Mouse (Mus musculus) Muller cell, postnatal 12 days (primary cell): ENCODE measurements at regions not wholly inside any gene's neighbourhood (a gene's known extent, or its start where the extent isn't known, plus 50 kb on each side); places are given as distances from the start of the nearest gene placed in this dataset.

ENCODE experiments used
- DNase-seq: peaks from one replicate; pipeline ENCODE4 v3.0.0-alpha.2; 2015; ENCODE audit errors: inconsistent ontology term

DNA sequence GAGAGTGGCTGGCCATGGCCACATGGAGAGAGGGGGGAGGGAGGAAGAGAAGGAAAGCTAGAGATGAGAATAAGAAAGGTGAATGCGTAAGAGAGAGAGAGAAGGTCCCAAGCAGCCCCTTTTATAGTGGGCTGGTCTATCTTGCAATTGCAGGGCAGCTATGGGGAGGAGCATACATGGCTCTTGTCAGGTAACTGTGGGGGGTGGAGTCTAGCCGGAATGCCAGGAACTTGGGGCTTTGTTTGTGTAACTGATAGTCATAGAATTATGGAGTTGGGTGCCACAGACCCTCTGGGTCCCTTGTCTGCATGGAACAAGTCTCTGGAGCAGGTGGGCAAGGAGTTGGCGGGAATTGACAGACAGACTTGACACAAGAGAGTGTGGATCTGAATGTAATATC lies 2151.8 kb downstream of the 4930444P10Rik start:
- DNase-seq = no peak

DNA sequence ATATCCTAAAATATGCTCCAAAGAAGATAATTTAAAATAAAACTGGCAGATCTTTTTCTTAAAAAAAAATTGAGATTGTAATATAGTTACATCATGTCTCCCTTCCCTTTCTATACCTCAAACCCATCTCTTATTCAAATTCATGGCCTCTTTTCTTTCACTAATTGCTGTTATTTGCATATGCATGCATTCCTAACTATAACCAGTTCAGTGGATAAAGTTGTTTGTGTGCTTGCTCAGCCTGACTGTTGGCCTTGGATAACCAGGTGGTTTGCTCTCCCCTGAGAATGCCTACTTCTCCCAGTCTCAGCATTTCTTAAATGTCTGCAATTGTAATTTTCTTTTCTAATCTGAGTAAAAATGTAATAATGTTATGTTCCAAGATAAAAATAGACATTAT lies 2154.8 kb downstream of the 4930444P10Rik start:
- no peak for DNase-seq

DNA sequence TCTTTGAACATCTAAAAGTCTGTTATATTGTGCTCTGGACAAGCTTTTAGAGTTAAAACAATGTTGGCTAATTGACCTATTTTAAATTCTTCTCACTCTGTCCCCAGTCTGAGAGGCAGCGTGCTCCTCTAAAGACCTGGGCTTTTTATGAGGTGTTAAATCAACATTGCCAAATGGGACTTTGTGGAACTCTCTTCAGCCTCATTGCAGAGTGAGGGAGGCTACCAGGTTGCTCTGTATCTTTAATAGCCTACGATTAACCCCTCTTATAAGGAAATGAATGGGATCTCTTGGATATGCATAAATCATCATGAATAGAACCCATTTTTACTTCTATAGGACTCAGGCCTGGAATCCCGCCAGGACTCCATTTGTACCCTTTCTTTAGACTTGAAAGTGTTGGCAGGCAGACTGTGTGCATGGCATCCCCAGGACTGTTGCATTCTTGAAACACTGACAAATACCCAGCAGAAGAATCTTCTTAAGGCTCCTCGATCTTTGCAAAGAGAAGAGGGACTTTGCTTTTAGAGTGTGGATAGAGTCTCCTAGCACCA lies 2157.1 kb downstream of the 4930444P10Rik start:
- DNase-seq = no peak

DNA sequence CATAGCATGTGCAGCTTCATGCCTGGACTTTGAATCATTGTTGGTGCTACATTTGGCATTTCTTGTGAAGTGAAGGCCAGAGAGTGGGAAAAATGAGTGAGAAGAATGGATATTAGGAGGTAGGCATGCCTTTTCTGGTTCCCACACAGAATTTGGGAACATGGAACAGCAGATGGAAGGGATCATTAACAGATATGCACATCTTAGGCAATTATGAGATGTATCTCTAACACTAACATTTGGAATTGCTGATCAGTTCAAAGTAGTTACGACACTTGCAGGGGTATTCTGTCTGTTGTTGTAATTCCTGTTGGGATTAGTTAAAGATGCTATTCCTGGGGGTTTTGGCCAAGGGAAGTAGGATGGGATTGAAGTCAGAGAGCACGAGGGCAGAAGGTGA lies 2164.4 kb downstream of the 4930444P10Rik start:
- DNase-seq = no peak

DNA sequence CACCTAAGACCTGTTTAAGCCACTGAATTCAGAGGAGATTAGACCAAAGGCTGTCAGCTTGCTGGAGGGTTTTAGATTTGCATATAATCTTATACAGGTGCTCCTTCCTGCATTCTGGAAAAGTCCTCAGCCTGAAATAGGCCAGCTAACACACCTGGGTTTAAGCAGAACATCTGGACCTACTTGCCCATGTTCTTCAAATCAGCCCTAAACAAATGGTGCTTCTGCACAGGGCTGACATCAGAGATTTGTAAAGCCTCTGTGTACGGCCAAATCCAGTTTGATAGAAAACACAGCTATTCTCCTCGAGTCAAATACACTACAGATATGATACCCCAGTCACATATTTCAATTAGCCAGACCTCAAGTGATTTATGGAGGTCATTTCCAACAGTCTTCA lies 2165.2 kb downstream of the 4930444P10Rik start:
- no peak for DNase-seq

DNA sequence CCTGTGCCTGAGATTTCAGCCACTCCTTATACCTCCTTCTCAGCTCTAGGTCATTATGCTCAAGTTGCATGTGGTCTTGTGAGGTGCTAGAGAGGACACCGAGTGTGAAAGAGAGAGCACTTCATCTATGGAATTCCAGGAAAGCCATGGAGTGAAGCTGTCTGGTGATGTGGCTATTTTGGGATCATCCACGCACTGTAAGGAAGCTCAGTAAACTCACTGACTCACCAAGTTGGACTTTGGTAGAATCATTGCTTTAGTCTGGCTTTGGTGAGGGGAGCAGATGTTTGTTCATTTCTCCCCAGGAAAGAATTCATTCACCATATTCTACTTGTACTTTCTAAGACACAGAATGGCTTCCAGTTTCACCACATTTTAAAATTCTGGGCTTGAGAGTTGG lies 2167.1 kb downstream of the 4930444P10Rik start:
- peak; percentile 18 for DNase-seq

DNA sequence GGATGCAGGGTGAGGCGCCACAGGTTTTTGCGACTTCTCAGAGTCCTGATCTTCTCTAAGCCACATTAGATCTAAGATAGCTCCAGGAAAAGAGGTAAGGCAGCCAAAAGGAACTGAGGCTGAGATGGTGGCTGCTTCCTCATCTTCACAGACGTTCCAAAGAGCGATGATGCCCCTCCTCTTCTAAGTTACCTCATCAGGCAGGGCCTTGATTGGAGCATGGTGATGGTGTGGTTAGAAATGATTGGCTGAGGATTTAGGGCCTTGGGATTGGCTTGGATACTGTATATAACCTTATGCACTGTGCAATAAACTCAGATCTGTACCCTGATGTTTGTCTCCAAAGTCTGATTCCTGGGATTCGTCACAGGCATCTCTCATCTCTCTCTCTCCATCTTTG lies 2177.9 kb downstream of the 4930444P10Rik start:
- no peak for DNase-seq

DNA sequence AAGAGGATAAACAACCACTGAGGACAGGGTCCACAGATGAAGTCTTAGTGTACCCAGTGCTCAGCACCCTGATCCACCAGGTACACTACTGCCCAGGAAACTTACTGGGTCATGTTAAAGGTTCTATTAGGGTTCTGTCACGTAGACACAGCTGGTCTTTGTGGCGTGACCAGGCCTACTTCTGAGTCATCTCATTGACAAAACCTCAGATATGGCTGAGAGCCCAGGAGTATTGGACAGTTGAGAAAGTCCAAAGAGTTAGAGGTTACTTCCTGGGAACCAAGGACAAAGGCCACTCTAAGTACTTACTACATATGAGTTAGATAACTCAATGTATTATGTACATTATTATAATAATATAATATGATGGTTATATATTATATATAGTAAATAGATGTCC lies 2214.0 kb downstream of the 4930444P10Rik start:
- peak; percentile 60 for DNase-seq

DNA sequence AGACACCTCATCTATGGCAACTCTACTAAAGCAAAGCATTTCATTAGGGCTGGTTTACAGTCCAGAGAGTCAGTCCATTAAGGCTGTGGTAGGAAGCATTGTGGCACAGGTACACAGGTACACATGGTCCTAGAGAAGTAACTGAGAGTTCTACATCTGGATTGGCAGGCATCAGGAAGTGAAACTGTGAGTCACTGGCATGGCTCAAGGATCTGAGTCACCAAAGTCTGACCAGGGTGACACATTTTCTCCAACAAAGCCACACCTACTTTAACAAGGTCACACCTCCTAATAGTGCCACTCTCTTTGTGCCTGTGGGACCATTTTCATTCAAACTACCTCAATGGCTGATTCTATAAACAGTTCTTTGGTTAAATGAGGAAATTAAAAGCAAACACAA lies 2219.2 kb downstream of the 4930444P10Rik start:
- DNase-seq = peak; percentile 24

DNA sequence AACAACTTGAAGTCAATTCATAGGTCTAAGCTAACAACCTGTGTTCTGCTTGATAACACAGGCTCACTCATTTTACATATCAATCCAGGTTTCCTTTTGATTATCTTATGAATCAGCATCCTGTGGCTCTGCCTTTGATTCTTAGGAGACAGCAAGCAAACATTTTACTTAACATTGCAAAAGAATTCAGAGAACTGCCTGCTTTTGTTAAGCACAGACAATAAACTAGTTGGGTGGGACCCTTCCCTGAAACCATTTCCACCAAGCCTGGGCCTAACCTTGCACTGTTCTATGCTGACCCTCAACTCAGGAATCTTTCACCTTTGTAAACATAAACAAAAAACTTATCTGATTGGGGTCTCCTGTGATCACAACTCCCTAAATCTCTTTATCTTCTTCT lies 2220.6 kb downstream of the 4930444P10Rik start:
- DNase-seq = no peak

DNA sequence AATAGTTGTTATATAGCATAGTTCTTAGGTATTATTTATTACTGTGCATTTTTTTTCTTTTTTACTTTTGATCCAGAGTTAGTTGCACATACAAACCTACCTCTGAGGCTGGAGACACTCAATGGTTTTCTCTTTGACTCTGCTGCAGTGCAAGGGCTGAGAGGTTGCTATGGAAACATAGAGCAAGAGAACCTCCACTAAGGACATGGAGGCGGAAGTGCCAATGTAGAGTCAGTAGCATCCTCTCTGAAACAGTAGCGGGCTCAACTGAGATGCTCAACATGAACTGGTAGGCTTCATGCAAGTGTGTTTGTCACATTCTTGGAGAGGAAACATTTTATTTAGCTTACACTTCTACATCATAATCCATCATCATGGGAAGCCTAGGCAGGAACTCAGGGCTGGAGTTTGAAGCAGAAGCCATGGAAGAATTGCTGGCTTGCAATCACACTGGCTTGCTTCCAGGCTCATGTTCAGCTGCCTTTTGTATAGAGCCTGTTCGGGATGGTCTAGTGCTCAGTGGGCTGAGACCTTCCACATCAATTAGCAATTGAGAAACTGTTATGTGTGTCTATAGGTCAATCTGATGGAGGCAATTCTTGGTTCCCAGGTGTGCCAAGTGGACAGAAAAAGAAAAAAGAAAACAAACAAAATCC lies 2222.4 kb downstream of the 4930444P10Rik start:
- DNase-seq = peak; percentile 11

DNA sequence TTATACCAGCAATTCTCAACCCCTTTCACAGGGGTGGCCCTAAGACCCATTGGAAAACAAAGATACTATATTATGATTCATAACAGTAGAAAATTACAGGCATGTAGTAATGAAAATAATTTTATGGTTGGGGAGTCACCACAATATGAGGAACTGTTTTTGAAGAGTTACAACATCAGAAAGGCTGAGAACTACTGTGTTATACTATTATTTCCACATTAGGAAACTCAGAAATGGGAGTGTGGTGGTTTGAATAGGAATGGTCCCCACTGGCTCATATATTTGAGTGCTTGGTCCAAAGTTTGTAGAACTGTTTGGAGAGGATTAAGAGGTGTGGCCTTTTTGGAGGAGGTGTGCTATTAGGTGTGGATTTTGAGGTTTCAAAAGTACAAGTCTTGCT lies 2227.4 kb downstream of the 4930444P10Rik start:
- DNase-seq = no peak

DNA sequence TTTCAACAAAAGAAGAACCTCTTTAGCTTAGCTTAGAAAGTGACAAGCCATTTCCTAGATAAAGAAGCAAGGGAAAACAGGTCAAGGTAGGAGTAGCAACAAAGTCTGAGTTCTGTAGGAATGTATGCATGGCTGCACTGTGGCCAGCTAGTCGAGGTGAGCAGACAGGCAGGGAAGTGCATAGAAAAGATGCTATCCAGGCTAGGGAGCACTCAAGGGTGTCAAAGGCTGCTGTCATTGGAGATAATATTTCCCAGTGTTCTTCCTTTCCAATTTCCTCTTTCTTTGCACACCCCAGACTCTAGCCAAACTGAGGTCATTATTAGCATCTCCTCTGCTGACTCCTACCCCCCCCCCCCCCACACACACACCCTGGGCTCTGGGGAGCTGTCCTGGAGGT lies 2229.4 kb downstream of the 4930444P10Rik start:
- DNase-seq = no peak

DNA sequence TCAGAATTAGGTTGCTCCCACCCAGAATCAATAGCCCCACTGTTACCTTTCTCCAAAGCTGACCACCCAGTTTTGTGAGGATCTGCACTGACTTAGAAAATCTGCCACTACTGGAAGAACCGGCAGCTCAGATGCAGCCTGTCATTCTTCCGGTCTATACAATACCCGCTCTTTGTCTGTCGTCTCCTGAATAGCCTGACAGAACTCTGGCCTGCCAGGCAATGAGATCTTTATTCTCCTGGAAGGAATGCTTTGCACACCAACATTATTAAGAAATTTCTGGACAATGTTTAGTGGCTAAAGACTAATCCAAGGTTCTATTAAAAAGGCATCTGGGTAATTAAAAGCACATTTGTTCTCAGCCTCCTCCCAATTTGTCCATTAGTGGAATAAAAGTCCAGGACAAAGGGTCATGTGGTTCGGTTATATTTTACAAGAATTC lies 2232.0 kb downstream of the 4930444P10Rik start:
- DNase-seq = peak; percentile 42

DNA sequence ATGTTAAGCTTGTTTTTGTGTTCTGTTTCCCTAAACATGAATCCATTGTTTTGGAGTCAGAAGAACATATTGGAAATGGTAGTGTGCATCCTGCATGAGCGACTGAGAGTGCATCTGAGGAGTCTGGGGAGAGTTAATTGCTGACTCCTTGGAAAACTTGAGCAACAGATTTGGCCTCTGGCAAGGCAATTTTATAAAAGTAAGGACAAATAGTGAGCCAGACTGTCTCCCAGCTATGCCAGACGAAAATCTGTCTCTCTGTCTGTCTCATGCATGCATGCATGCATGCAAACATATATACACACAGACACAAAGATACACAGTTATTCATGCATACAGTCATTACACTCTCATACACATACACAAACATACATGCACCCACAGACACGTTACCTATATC lies 2232.7 kb downstream of the 4930444P10Rik start:
- DNase-seq = no peak

DNA sequence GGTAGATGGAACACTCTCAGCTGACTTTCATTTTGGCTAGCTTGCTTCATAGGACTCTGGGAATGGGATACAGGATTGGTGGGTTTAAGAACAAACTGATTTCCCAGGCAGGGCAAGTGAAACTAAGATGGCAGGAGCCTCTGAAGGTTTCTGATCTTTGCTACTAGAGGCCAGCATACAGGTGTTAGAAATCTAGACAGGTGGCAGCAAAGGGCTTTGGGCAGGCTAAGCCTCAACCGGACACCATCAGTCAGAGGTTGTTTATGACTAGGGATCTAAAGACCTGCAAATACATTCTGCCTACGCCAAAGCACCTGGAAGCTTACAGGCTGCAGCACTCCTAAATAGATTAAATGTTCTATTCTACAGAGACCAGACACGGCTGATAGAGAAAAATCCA lies 2233.4 kb downstream of the 4930444P10Rik start:
- DNase-seq = no peak

DNA sequence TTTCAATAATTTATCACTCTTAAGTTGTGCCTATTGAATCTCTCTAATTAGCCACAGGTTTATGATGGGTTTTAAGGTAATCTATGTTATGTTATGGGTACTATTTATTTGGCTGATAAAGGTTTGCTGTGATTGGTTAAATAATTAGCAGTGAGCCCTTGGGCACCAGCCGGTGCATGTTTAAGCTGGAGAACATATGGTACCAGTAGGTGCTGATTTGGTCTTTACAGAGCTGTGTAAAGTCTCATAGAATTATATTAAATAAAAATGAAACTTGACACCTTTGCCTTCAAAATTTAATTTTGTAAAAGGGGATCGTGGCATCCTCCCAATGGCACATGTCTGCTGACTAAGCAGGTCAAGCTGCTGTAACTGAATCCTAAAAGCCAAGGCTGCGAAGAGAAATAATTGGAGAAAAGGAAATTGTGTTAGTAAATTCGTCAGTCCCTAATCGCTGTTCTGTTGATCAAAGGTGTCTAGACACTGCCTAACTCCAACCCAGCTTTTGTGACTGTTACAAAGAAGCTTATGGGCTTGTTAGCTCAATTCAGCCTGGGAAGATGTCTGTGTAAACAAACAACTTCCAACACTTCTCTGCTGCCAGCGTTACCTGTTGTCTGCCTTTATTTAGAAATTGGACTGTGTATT lies 2234.6 kb downstream of the 4930444P10Rik start:
- no peak for DNase-seq

DNA sequence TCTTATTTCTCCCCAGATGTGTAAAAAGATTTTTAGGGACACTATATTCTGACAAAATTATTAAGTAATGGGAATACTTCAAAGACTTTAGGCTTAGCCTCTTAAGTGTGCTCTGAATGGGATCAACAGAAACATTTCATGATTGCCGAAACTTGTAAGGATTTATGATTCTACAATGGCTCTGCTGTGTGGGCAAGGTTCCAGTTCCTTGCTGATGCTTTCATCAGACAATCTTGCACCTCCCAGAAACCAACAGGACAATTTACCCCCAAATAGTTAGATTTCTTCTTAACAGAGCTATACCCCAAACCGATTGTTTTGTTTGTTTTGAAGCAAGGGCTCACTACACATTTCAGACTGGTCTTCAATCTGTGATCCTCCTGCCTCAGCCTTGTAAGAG lies 2236.1 kb downstream of the 4930444P10Rik start:
- DNase-seq = no peak

DNA sequence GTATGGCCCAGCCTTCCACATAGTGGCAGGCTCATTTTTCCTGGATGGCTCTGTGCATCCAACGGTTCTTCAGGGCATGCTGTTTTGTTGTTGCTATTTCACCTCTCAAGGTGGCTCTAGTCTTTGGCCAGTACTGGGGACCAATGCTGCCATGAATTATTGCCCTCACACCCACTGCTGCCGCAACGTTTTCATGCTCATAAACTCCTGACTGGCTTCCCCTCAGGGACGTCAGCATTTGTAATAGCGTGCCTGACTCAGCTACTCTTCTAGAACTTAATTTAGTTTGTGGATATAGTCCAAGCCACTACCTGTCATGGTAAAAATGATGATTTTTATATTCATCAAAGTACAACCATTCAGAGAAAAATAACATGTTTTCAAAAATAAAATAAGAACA lies 2242.0 kb downstream of the 4930444P10Rik start:
- DNase-seq = no peak

DNA sequence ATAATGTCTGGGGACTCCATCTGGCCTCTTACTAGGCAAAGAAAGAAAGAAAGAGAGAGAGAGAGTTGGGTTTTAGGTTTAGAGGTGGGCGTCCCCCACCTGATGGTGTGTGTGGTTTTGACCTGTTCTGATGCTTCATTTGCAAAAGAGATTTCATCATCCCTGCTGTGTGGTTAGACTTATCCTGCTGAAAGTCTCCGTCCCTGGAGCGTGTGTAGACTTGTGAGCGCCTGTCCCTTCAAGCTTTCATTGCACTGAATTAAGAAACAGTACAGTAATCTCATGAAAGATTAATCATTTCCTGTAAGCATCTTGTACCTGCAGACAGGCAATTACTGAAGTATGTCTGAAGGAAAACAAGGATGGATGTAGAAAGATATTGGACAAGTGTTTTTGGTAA lies 2244.1 kb downstream of the 4930444P10Rik start:
- DNase-seq = no peak

DNA sequence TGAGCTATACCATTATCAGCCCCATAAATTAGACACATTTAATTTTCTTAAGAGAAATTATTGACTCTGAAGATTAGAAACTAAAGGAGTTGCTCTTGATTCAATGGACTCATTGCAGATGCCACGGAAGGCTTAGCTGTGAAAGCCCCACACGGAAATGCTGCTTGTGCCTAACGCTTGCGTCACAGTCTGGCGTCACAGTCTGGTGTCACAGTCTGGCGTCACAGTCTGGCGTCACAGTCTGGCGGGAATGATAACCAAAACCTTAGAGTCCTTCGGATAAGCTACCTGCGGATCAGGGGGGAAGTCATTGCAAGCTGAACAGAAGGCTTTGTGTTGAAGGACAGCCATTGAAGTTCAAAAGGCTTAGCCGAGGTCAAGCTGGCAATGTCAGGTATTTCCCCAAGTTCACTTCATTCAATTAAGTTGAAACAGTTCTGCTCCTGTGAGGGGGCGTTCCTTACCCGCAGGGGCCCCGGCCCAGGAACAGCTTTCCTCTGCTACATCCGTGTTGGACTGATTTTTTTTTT lies 2246.7 kb downstream of the 4930444P10Rik start:
- no peak for DNase-seq

DNA sequence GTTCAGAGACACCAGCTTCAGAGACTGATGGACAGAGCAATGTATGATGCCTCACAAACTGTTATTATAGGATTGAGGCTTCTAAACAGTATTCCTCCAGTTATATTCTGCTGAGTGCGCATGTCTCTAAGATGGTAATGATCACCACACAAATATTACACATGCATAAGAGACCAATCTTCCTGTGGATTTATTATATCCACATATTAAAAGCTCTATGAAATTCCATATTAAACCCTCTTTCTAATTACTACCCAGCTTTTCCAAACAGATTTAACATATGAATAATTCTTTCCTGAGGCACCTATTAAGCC lies 2252.9 kb downstream of the 4930444P10Rik start:
- no peak for DNase-seq

DNA sequence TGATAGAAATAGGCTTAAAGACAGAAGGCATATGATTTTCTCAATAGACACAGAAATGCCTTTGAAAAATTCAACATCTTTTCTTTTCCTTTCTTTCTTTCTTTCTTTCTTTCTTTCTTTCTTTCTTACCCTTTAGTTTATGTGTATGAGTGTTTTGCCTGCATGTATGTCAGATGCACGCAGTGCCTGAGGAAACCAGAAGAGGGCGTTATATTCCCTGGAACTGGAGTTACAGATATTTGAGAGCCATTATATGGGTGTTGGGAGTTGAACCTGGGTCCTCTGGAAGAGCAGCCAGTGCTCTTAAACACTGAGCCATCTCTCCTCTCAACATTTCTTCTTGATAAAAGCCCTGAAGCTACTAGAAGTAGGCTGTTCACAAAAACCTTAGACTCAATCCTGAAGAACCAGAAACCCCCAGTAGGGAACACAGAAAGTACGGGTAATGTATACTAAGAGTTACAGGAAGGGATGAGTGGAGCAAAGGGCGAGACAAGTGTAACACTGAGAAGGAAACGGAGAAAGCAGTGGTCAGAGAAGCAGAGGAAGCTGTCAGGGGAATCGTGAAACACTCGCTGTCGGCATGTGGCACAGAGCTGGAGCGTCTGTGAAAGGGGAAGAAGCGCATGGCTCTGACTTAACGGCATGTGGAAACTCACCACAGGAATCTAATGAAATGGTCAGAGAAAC lies 2253.4 kb downstream of the 4930444P10Rik start:
- DNase-seq = no peak
